Mouse (Mus musculus): ENCODE results near the gene H2-Ke6.

GRCm38 (mm10) chr17:34010156-34010555 is 17.7 kb downstream of the H2-Ke6 start:
- TF ChIP-seq CTCF (IDR thresholded peaks at IDR 0.05; ENCODE audit: low read depth): no peak
- TF ChIP-seq EP300 (IDR thresholded peaks at IDR 0.05; ENCODE audit: low read depth): no peak
